Mouse (Mus musculus) kidney, postnatal 4 days (tissue): Measurements from ENCODE around the gene Lrrc29.

ENCODE experiments used
- DNase-seq, 2 experiments: peaks; one replicate each; pipeline ENCODE4 v3.0.0; 2021; ENCODE audit warnings: mixed read lengths in 2 of 2

Gene Lrrc29

GRCm38 (mm10) chr8:105289805-105290460 lies 36.1 kb downstream of the Lrrc29 start, which contains the start of gene 4931428F04Rik:
Gene 4931428F04Rik, minus strand, starts transcription at chr8:105289864.
- DNase-seq = peak; percentile 64 to 75

GRCm38 (mm10) chr8:105288958-105289732 lies 36.9 kb downstream of the Lrrc29 start:
- DNase-seq = peak; percentile 96 to 97

- no peak for DNase-seq
These were observed 37.8 kb downstream of the Lrrc29 start for GRCm38 (mm10) chr8:105288231-105288630.

- no peak for DNase-seq
These were observed 39.2 kb downstream of the Lrrc29 start for GRCm38 (mm10) chr8:105286907-105287306.

- DNase-seq = no peak
These were observed 40.6 kb downstream of the Lrrc29 start for GRCm38 (mm10) chr8:105285514-105285913.

- DNase-seq = peak; percentile 66 to 74
These were observed 43.0 kb downstream of the Lrrc29 start for GRCm38 (mm10) chr8:105283074-105283473.

- no peak for DNase-seq
These were observed 43.8 kb downstream of the Lrrc29 start for GRCm38 (mm10) chr8:105282239-105282638.

- DNase-seq = no peak
These were observed 44.3 kb downstream of the Lrrc29 start for GRCm38 (mm10) chr8:105281821-105282220.

GRCm38 (mm10) chr8:105280567-105280966 lies 45.5 kb downstream of the Lrrc29 start:
- no peak for DNase-seq

- peak; percentile 66 to 80 for DNase-seq
These were observed 47.2 kb downstream of the Lrrc29 start for GRCm38 (mm10) chr8:105278911-105279334.

- DNase-seq = peak; percentile 73 to 78
These were observed 49.6 kb downstream of the Lrrc29 start for GRCm38 (mm10) chr8:105276292-105277120.

GRCm38 (mm10) chr8:105275840-105276239 lies 50.2 kb downstream of the Lrrc29 start, which contains the start of gene Nol3:
Gene Nol3, plus strand, starts transcription at chr8:105276140.
- DNase-seq = no peak

- DNase-seq = no peak
These were observed 50.7 kb downstream of the Lrrc29 start for GRCm38 (mm10) chr8:105275387-105275786.

GRCm38 (mm10) chr8:105270916-105271186 lies 55.2 kb downstream of the Lrrc29 start:
- no peak for DNase-seq

- no peak for DNase-seq
These were observed 55.8 kb downstream of the Lrrc29 start for GRCm38 (mm10) chr8:105270101-105270915.

GRCm38 (mm10) chr8:105269461-105269947 lies 56.6 kb downstream of the Lrrc29 start, which contains the start of gene Hsf4:
Gene Hsf4, plus strand, starts transcription at chr8:105269801.
- peak; percentile 59 to 75 for DNase-seq

GRCm38 (mm10) chr8:105269075-105269458 lies 57.0 kb downstream of the Lrrc29 start:
- peak; percentile 29 to 59 for DNase-seq

- DNase-seq = peak; percentile 66 to 77
These were observed 57.6 kb downstream of the Lrrc29 start for GRCm38 (mm10) chr8:105268342-105269074.

- no peak for DNase-seq
These were observed 59.3 kb downstream of the Lrrc29 start for GRCm38 (mm10) chr8:105266775-105267174.

GRCm38 (mm10) chr8:105265128-105265527 lies 61.0 kb downstream of the Lrrc29 start:
- peak in 1 of 2 experiments; percentile 38 for DNase-seq
